Mouse (Mus musculus) left cerebral cortex, adult 9 months (tissue): ENCODE measurements around the gene Abtb1.
A peak's percentile ranks its signal among the peaks of the same experiment; 100 is the strongest.

ENCODE experiments used
- DNase-seq, 2 experiments: peaks; one replicate each; pipeline ENCODE4 v3.0.0; 2022; ENCODE audit warnings: low spot score in 2 of 2

Abtb1 gene

DNA sequence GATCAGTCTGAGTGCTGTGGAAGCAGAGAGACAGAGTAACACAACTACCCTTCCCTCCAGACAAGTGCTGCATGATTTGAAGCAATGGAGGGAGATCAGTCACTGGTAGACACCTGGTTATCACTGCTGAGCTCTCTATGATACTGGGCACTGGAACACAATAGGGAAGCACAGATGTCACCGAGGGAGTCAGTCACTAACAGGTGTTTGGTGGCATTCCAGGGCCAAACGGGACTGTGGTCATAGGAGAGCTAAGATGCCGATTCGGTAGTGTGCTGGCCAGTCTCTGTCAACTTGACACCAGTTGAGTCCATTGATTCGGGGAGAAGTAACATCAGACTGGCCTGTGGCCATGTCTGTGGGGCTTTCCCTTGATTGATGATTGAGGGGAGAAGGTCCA is 12.7 kb upstream of the Abtb1 start:
- no peak for DNase-seq

GRCm38 (mm10) chr6:88850034-88850433 is 8.2 kb upstream of the Abtb1 start:
- no peak for DNase-seq

GRCm38 (mm10) chr6:88849270-88849669 is 7.5 kb upstream of the Abtb1 start:
- no peak for DNase-seq

GRCm38 (mm10) chr6:88847571-88847970 is 5.8 kb upstream of the Abtb1 start:
- no peak for DNase-seq

DNA sequence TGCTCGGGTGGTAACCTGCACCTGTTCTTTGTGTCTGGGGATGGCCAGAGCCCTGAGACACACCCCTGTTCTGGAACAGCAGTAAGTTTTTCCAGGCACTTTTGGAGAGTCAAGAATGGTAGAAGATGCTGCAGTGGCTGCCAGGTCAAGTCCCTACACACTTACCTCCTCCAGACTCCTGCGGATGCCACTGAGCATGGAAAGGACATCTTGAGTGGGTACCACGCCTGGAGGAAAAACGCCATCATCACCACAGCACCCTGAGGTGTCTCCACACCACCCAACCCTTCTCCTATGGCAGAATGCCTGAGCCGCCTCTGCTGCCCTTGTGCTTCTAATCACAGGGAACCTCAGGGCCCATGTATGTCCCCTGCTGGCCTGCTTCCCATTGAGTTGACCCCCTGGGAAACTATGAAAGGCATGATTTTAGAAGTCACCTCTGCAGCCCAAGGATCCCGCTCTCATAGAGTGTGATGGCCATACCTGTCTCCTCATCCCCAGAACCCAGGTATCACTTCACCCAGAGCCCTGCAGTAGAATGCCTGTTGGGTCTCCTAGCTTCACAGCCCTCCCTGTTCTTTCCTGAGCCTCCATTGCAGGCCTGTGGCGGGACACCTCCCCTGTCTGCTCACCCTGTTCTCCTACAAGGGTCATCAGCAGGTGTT is 3.2 kb upstream of the Abtb1 start:
- DNase-seq: no peak

DNA sequence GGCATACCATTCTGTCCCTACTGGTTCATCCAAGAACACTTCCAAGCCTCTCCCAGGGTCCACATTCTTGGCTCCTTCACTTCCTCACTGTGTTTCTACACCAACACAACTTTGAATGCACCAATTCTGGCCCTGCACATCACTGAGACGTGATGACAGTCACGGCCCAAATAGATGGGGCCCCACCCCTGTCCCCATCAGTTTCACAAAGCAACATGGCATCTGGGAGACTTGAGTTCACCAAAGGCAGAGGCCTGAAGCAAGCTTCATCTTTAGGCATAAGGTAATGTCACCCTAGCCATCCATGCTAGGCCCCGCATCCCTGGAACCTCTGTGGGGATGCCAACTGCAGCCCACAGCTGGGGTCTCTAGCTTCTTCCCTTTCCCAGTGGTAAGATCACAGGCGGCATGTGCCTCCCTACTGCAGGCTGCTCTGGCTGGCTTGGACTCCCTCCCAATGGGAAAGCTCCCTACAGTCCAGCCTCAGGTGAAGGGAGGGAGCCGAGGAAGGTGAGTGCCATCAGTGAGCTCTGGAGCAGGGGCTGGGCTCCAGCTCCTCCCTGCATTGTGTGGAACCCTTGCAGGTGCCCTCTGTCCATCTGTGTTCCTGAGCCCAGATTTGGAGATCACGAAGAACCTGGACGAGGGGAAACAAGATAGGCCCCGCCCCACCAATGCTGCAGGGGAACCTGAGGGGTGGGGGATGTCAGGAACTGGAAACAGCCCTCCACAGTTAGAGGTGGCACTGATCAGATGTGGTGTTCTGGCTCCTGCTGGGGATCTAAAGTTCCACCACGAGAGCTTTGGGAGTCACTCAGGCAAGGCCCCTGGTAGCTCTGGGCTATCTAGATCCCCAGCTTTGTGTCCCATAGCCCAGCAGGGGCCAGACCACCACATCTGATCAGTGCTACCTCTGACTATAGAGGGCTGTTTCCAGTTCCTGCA is 2.3 kb upstream of the Abtb1 start:
- no peak for DNase-seq

DNA sequence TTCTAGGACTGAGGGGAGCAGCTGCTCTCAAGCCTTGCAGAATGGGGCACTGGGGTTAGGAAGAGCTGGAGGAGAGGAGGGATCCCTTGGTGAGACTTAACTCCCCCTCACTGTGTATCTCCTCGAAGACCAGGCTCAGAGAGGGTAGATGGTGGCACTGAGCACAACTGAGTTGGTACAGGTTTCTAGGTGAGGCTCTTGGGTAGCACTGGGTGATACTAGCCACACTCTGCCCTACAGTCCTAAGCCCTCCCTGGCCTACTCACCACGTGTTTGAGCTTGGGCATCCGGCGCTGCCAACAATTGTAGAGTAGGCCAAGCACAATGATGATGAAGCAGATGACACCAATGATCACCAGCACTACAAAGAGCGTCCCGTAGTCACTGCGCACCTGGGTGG is 1.5 kb upstream of the Abtb1 start:
- DNase-seq: no peak

GRCm38 (mm10) chr6:88842731-88843151 is 957 bp upstream of the Abtb1 start:
- DNase-seq: peak in 1 of 2 experiments; percentile 67

DNA sequence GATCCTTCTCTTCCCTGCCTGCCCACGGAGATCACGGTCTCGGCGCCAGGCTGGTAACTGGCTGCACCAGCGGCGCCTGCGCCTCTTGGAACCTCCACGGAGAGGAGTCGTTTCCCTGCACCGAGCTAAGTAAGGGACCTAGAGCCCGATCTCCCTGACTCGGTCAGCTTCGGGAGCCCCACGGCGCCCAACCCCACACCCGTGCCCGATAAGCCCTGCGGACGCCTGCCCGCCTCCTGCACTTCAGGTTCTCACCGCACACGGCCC is 337 bp downstream of the Abtb1 start:
- DNase-seq: no peak

DNA sequence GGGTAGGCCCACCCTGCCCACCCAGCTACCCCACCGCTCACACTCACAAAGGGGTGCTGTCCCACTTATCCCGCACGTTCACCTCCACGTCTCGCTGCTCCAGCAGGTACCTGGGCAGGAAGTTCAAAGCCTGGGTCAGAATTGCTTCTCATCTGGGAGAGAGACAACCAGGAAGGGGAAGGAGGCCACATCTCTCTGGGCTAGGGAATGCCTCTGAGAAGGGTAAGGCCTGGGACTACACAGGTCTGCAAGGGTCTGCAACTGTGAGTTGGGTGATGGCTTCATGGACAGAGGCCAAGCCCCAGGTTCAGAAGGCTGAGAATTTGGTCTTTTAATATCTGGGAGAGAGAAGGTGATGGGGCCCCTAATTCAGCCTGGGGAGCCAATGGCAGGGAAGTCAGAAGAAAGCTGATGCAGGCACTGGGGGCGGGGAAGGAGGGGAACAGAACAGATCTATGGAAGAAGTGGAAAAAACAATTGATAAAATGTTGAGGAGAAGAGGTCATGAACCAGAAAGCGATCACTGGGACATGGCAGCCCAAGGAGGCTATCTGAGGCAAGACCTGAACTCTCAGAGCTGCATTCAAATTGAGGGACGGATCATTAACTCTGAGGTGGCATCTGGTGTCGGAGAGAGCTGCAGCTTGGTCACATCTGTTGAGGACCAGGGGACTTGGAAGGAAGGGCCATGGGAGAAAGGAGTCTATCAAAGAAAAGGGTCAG is 832 bp downstream of the Abtb1 start:
- DNase-seq: no peak

- no peak for DNase-seq
These were observed 1.6 kb downstream of the Abtb1 start for GRCm38 (mm10) chr6:88840211-88840610.

DNA sequence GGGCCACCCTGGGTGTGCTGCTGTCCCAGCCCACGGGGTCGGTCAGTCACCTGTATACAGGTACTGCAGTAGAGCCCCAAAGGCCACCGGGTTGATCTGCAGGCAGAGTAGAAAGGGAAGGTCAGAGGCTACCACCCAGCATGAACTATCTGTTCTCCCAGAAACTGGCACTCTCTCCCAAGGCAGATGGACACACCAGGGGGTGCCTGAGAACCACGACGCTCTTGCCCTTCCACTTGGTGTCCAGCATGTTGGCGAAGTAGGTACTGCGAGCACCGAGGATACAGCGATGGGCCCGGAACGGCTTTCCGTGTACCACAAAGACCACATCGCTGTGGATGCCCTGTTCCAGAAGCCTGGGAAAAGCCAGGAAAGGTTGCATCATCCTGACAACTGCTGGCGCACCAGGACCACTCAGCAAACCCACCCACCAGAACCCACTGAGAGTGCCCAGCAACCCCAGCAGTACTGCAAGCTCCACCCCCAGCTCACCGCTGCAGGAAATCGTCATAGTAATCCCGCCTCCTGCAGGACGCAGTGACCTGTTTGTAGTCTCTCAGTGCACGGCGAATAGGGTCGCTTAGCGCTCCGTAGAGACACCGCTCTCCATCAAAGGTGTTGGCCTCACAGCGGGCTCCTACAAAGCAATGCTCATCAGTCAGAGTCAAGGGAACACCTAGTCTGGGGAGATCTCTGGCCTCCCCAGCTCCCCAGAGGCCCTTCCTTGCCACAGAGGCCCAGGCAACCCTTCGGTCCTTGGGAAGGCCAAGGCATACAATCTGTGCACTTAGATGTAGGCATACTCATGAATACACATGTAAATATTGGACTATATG is 2.4 kb downstream of the Abtb1 start:
- DNase-seq: no peak

DNA sequence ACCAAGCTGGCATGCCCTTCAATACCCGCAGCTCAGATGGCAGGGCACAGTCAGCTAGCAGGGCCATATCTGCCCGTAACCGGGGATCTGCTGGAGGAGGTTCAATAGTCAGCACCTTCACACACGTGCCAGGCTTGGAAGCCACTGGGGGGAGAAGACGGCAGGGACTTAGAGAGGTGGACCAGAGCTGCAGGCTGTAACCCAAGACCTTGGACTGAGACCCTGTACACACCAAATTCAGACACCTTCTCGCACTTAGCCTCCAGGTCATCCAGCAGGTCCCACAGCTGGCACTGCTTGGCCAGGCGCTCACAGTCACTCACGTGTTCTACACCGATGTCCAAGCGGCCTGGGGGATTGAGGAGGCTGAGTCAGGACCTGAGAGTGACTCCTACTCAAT is 3.2 kb downstream of the Abtb1 start:
- DNase-seq: no peak

DNA sequence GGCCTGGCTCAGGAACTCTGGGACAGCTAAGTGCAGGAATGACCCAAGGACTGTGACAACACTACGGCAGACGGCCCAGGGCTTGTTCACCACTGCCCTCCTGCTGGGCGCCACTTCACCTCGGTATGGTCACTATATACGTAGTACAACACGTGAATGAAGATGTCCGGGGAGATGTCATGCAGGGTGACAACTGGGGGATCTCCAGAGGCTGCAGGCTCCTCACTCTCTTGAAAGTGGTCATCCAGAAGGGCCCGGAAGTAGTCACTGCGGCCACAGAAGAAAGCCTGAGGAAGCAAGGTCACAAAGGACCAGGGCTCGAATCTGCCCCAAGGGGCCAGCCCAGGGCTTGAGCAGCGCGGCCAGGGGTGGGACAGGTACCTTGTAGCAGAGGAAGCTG is 3.8 kb downstream of the Abtb1 start:
- DNase-seq: no peak

GRCm38 (mm10) chr6:88836178-88836819 is 5.5 kb downstream of the Abtb1 start:
- no peak for DNase-seq

- no peak for DNase-seq
These were observed 6.7 kb downstream of the Abtb1 start for GRCm38 (mm10) chr6:88835047-88835446.

DNA sequence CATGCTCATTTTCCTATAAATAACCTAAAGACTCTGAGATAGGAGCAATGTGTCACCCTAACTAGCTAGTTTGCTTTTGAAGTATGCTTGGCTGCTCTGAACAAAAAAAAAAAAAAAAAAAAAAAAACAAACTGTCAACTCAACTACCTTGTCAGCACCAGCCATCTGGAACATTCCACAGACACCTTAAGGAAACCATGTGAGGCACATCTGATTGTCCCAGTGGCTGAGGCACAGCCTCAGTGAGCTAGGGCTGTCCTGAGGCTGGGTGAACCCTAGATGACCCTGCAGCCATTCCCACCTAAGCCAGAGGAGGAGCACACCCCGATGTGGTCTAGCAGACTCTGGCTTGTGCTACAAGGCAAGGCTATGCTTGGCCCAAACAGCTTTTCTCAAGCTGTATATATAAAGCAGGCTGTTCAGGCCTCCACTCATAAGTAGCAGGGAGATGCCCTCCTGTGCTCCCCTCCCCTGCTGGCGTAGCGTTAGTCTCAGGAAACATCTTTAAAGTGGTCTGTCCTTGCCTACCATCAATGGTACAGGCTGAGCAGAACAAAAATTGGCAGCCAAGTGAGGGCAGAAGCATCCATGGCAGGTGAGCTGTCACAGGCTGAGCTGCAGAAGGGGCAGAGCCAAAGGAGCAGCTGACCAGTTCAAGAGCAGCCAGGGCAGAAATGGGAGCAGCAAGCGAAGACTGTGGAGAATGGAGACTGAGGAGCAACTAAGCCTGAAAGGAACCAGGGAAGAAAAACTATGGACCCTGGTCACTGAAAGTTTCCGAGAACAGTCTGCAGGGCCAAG is 8.2 kb downstream of the Abtb1 start:
- no peak for DNase-seq

- DNase-seq: no peak
These were observed 9.1 kb downstream of the Abtb1 start for GRCm38 (mm10) chr6:88832663-88833062.

DNA sequence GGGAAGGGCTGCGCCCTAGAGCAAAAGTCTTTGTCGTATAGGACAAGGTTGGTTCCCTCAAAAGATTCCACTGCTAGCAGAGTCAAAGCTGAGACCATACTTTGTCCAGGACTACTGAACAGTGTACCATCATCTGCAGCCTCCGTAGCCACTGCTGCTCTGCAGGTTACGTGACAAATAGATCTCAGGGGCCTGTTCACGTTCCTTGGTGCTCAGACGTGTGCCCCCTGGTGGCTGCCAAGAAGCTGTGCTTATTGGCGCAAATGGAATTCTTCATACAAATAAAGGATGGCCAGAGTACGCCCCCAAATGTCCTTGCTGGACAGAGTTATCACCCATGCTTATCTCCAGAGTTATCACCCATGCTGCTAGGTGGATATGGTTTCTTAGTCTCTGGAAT is 10.3 kb downstream of the Abtb1 start:
- peak in 1 of 2 experiments; percentile 58 for DNase-seq

DNA sequence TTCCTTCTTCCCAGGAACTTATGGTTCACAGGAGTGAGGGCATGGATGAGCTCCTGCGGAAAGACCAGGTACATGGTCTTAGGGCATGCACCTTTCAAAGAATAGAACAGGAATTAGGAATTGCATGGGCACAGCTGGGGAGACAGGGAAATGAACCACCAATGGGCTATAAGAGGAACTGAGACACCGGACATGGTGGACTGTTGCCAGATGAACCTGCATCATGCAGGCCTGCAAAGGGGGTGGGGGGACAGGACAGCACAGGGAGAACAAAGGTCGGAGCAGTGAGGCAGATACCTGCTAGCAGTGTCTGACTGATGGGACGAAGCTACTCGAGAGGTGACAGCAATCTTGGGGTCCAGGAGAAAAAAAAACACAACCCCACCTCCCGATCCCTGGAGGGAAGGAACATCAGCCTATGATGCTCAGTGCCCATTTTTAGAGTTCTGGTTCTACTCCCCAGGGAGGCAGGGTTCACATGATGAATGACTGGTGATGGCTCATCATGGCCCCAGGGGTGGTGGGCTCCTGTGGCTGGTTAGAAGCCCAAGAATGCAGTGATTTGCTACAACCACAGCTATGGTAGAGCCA is 11.6 kb downstream of the Abtb1 start:
- DNase-seq: no peak
